Mouse (Mus musculus) adrenal gland, postnatal 4 days (tissue): ENCODE measurements around the gene C87436. TPM values are rescaled to one million over a fixed set of nuclear protein-coding genes. Genes with fewer than 3 reads are reported as not detected.

Experiments used
- DNase-seq, 2 experiments: peaks; one replicate each; pipeline ENCODE4 v3.0.0; 2021 to 2022; ENCODE audit warnings: low spot score in 2 of 2, mixed read lengths in 2 of 2
- total RNA-seq, 2 experiments: library from RNA; stranded (reverse); gene quantifications; 2 replicates each; pipeline ENCODE4 v1.2.3; 2021

The C87436 gene
- total RNA-seq, 2 experiments from 2014 or later = 17.6 to 19.1 TPM

DNA sequence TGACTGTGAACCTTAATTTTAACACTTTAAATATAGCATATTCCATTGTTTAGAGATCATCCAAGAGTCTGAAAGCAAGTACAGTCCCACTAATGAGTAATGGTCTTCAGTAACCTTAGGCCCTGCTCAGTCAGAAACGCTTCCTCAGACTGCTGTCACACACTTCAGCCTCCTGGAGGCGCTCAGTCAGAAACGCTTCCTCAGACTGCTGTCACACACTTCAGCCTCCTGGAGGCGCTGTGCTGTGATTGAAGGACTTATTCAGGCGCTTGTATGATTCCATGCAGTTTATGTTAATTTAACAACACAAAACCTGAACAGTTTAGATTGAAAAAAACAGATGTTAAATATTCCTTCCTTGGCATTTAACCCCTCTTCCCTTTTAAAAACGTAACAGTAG lies 17.7 kb upstream of the C87436 start:
- DNase-seq = no peak

DNA sequence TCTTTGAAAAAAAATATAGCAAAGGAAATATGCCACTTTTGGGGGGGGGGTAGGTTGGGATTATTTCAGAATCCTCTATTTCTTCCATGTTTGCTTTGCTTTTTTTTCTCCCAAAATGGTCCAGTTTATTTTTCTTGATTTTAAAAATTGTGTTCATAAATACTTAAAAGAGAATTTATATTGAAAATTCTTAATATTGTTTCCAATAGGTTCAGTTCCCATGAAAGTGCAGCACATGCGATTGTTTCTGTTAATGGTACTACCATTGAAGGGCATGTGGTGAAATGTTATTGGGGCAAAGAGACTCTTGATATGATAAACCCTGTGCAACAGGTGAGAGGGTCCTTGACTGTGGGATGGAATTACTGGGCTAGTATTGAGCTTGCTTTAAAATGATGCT lies 11.8 kb upstream of the C87436 start, which contains the start of gene Gm44790:
Gm44790 (plus strand) TSS at position 301 of the 400 bp plus-strand sequence.
- no peak for DNase-seq

DNA sequence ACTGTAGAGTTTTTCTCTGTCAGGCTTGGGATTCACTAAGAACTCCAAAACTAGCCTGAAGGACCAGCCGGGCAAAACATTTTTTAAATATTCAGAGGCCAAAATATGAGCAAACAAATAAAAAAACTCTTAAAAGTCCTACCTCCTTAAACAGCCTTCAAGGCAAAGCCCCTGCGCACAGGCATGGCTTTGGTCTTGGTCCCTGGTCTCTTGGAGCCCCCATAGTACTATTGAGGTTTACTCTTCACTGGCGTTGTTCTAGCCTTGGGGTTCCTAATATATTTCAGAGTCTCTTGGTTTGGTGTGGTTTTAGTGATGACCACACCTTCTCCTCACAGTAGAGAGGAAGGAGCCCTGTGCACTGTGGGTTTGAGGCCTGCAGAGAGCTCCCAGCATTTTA lies 6.6 kb upstream of the C87436 start:
- no peak for DNase-seq

DNA sequence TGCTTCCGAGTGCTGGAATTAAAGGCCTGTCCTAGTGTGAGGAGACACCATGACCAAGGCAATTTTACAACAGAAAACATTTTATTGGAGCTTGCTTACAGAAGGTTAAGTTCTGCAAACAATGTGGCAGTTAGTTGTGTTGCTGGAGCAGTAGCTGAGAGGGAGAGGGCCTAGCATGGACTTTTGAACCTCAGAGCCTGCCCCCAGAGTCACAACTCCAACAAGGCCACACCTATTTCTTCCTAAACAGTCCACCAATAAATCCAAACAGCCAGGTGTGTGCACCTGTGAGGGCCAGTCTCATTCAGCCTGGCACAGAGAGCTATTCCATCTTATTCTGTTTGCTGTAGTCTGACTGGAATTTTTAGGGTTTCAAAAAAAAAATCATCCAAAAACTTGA lies 4.5 kb upstream of the C87436 start:
- DNase-seq = no peak

- DNase-seq = peak in 1 of 2 experiments; percentile 26
Measured at GRCm38 (mm10) chr6:86437711-86438110, 463 bp upstream of the C87436 start.

DNA sequence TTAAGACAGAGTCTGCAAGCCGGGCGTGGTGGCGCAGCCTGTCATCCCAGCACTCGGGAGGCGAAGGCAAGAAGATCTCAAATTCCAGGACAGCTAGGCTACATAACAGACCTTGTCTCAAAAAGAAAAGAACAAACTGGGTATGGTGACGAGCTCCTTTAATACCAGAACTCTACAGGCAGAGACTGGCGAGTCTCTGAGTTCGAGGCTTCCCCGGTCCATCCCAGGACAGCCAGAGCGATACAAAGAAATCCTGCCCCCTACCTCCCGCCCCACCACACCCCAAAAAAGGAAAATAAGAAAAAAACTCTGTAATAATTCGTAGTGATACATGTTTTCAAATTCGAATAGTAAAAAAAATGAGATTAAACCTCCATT lies 934 bp downstream of the C87436 start:
- DNase-seq = no peak

DNA sequence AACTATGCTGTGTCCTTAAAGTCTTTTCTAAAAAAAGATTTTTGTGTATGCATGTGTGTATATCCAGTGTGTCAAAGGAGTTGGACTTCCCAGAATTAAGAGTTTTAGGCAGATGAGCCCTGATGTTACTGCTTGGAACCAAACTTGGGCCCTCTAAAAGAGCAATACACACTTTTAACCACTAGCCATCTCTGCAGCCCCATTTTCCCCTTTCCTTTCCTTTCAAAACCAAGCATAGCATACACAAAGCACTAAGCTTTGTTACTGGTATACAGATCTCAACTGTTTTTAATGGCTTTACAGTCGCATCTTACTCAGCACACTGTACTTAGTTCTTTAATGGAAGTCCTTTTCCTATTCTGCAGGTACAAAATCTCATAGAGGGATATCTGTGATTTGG lies 1.4 kb downstream of the C87436 start:
- no peak for DNase-seq

- no peak for DNase-seq
Measured at GRCm38 (mm10) chr6:86441571-86441970, 3.4 kb downstream of the C87436 start.

GRCm38 (mm10) chr6:86445551-86445950 lies 7.4 kb downstream of the C87436 start:
- no peak for DNase-seq

- DNase-seq = no peak
Measured at GRCm38 (mm10) chr6:86446927-86447568, 8.9 kb downstream of the C87436 start.

DNA sequence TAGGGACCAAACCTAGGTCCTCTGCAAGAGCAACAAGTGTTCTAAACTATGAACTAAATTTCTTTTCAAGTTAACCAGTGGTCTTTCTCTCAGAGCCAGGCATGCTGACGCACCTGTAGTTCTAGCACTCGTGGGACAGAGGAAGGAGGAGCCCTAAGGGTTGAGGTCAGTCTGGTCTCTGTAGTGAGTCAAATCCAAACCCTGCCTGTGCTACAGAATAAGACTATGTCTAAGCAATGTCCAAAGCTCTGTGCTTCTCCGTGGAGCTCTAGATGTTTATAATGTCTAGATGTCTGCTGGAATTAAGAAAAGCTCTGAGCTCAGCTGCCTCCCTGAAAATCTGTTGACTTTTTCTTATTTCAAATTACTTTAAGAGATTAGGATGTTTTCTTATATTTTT lies 18.6 kb downstream of the C87436 start:
- DNase-seq = no peak

DNA sequence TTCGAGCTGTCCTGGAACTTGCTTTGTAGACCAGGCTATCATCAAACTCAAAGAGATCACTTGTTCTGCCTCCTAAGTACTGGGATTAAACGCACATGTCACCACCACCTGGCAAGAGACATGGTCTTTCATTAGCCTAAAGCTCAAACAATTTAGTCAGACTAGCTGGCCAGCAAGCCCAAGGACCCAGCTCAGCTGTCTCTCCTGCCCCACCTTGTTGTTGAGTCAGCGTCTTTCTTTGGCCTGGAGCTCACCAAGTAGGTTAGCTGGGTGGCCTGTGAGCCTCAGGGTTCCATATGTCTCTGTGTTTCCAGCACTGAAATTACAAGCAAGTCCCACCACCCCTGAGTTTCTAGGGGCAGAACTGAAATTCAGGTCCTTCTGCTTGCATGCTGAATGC lies 24.9 kb downstream of the C87436 start:
- no peak for DNase-seq

- DNase-seq = no peak
Measured at GRCm38 (mm10) chr6:86471317-86471716, 33.1 kb downstream of the C87436 start.

DNA sequence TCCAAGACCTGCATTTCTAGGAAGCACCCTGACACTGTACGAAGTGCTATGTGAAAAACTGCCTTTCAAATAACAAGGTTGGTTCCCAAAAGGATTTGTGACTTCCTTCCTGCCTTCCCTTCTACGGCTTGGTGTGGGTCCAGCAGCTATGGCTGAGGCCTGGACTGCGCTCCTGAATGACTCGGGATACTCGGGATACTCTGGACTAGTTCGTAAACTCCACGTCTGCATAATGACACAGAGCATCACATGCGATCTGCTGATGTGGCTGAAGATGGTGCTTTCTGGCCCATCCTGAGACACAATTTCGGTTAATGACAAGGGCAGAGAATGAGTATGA lies 33.6 kb downstream of the C87436 start:
- DNase-seq = no peak

- peak; percentile 99 for DNase-seq
Measured at GRCm38 (mm10) chr6:86472100-86472955, 34.2 kb downstream of the C87436 start.

GRCm38 (mm10) chr6:86473077-86473476 lies 34.9 kb downstream of the C87436 start:
- DNase-seq = no peak

DNA sequence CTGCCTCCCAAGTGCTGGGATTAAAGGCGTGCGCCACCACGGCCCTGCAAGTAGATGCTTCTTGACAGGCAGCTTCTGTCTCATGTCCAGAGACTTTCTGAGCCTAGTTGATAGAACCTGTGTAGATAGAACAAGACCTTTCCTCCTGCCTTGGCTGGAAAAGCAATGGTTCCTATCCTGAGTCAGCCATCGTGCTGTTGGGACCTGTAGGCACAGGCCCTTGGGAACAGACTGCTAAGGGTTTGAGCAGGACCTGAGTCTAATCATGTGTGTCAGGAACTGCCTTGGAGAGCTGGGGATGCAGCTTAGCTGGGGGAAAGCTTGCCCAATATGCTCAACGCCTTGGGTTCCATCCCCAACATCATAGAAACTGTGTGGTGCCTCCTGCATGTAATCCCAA lies 35.9 kb downstream of the C87436 start:
- DNase-seq = no peak

- no peak for DNase-seq
Measured at GRCm38 (mm10) chr6:86474646-86475181, 36.5 kb downstream of the C87436 start.

GRCm38 (mm10) chr6:86475462-86476167 lies 37.4 kb downstream of the C87436 start:
- DNase-seq = no peak

GRCm38 (mm10) chr6:86476931-86477330 lies 38.8 kb downstream of the C87436 start:
- no peak for DNase-seq

GRCm38 (mm10) chr6:86479311-86479710 lies 41.1 kb downstream of the C87436 start:
- no peak for DNase-seq

GRCm38 (mm10) chr6:86479816-86480188 lies 41.6 kb downstream of the C87436 start:
- no peak for DNase-seq
